Mouse (Mus musculus) bone marrow, adult 2 months (tissue): ENCODE measurements around the gene Sarm1. TPM values are rescaled to one million over a fixed set of nuclear protein-coding genes. Genes with fewer than 3 reads are reported as not detected.
A peak's percentile ranks its signal among the peaks of the same experiment; 100 is the strongest.

Source experiments
- H3K27ac ChIP-seq: fragments of 200-500 bp; 2 replicates; pipeline ENCODE4 v1.5.1; 2012; ENCODE audit warnings: low read depth, mild to moderate bottlenecking, control low read depth, inconsistent platforms, low read length; ENCODE audit not compliant: control insufficient read depth, poor library complexity, insufficient read depth
- H3K4me1 ChIP-seq: fragments of 200-500 bp; 2 replicates; pipeline ENCODE4 v1.6.1; 2011; ENCODE audit warnings: low read length; ENCODE audit not compliant: control insufficient read depth, insufficient read depth
- H3K4me3 ChIP-seq: fragments of 200-500 bp; replicated peaks from 2 replicates; pipeline ENCODE3; 2011; ENCODE audit warnings: mild to moderate bottlenecking, low read depth, low read length, control low read depth; ENCODE audit not compliant: control insufficient read depth
- CTCF ChIP-seq: fragments of 200-500 bp; IDR thresholded peaks from 2 replicates; pipeline ENCODE4 v1.5.1; 2011; ENCODE audit warnings: low read length, control low read depth; ENCODE audit not compliant: control insufficient read depth, insufficient read depth
- POLR2A ChIP-seq: fragments of 200-500 bp; IDR thresholded peaks from 2 replicates; pipeline ENCODE4 v1.6.1; 2011; ENCODE audit warnings: low read depth, mild to moderate bottlenecking, control low read depth, low read length, borderline replicate concordance; ENCODE audit not compliant: control insufficient read depth
- WGBS: fragments of 180-500 bp; shearing (Covaris S2); methylation state at CpG from one replicate; pipeline ENCODE4 v1.1.7; 2018; 5-methylcytosine and 5-hydroxymethylcytosine counted together
- polyA plus RNA-seq: library from polyadenylated mRNA; stranded (reverse); fragments of >200 nt; gene quantifications from 2 replicates; pipeline ENCODE4 v1.2.4, GENCODE M21; 2011; ENCODE audit warnings: low replicate concordance; ENCODE audit not compliant: missing spikeins, insufficient read depth, insufficient read length

Gene Sarm1
- polyA plus RNA-seq, 1 experiment: not detected

DNA sequence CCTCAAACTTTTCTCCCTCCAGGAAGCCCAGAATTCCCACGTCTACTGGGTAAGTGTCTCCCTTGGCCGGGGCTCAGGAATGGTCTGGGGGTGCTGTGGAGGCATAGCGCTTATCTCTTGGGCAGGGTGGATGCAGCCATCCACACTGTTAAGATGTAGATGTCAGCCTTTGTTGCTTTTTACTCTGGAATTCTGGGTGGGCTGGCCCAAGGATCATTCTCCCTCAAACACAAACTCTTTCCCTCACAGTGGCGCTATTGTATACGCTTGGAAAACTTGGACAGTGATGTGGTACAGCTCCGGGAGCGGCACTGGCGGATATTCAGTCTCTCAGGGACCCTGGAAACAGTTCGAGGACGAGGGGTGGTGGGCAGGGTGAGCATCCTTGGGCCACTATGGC lies 21.4 kb upstream of the Sarm1 start:
- no peak overlapping the region for H3K4me3 ChIP-seq
- no peaks in the 10 kb centered on the region for H3K4me1 ChIP-seq
- WGBS: 89% methylated on average over 10 of the region's 10 CpGs
- no peak overlapping the region for H3K27ac ChIP-seq
- TF ChIP-seq POLR2A (no peak), CTCF (no peak)

DNA sequence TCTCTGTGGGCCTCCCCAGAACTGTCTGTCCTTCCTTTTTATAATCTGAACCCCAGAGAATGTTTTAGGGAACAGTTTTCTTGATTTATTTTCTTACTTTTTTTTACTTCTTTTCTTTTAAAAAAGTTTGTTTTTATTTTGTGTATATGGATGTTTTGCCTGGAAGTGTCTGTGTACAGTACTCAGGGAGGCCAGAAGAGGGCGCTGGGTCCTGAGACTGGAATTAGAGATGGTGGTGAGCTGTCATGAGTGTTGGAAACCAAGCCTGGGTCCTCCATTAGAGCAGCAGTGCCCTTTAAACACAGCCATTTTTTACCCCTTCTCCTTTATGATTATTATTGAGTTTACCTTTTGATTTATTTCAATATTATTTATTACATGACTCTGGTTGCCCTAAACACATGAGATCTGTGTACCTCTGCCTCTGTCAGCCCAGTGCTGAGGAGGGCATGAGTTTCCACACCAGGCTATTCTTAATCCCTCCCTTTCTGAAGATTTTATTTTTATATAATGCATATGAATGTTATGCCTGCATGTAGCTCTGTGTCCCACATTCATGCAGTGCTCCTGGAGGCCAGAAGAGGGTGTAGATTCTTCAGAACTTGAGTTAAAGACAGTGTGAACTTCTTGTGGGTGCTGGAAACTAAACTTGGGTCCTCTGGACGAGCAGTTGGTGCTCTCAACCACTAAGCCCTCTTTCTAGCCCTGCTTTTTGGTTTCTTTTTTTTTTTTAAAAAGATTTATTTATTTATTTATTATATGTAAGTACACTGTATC lies 18.2 kb upstream of the Sarm1 start:
- no peak for TF ChIP-seq POLR2A
- peak; percentile 45; the same call in 1 of the 2 replicates for TF ChIP-seq CTCF
- Histone ChIP-seq H3K4me1 (no peaks in the 10 kb centered on the region), H3K4me3 (no peak overlapping the region), H3K27ac (no peak overlapping the region)
- 63% methylated on average over 2 of the region's 2 CpGs for WGBS

DNA sequence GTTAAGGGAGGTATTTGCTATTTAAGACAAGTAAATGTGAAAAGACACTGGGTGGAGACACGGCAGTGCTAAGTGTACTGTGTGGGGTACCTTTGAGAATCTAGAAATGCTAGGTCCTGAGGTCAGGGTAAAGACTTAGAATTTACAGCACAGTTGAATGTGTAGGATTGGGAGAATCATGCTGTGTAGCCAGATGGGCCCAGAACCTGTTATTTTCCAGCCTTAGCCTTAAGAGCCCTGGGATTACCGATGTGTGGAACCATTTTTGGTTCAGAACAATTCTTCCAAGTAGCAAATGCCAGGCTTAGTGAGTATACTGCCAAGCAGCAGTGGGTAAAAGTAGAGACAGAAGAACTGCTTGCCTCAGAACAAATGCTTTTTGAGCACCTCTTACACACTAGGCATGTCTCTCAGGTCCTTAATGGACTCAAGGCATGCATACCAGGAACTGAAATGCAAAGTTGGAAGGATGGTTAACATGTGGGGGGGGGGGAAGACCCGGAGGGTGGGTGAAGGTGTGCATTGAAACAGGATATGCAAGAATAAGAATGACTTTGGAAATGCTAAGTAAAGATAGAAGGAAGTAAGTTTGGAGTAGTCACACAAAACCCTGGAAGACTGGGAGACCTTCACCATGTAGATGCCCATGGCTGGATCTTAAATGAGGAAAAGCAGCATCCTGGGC lies 15.7 kb upstream of the Sarm1 start:
- TF ChIP-seq CTCF (no peak), POLR2A (no peak)
- Histone ChIP-seq H3K4me1 (no peaks in the 10 kb centered on the region), H3K27ac (no peak overlapping the region), H3K4me3 (no peak overlapping the region)
- 54% methylated on average over 3 of the region's 3 CpGs for WGBS

DNA sequence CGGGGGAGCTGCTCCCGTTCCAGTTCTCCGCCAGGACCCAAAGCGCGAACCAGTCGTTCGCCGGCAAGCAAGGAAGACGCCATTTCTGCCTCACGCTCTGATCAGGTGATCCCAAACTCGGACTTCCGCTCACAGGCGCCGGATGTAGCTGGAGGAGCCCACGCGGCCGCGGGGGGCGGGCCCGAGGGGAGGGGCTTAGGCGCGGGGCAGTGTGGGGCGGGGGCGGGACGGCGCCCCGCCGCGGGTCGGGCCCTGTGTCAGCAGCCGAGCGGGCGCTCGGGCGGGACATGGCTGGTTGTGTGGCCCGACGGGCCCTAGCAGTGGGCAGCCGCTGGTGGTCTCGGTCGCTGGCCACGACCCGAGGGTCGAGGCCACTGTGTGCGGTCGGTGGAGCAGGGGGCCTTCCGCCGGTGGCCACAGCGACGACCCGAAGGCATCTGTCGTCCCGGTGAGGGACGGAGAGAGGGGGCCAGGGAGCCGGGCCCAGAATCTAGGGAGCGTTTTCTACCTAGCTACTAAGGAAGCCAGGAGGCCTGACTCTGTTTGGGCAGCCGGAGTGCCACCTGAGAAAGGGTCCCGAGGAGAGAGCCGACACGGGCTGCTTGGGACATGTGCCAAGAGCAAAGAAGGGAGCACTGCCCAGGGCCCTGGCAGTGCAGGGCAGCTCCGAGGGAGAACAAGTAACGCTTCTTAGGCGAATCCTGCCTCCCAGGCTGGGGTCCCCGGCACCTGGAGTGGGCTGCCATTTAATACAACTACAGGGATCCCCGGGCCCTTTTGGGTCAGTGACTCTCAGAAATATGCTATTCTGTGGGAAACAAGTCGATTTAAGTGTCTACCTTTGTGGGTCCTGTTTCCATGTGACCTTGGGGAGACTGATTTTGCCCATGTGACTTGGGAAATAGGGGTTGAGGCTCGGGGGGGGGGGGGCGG lies 14.7 kb upstream of the Sarm1 start, which contains the start of the genes Tmem199 and Poldip2:
Tmem199 (minus strand) TSS at position 148 of the 933 bp plus-strand sequence.
Poldip2 (plus strand) TSS at position 169 of the 933 bp plus-strand sequence.
- TF ChIP-seq POLR2A: peak; percentile 87
- TF ChIP-seq CTCF: no peak
- Histone ChIP-seq H3K27ac (peak within 1 kb of the TSS; percentile 86), H3K4me3 (peak within 1 kb of the TSS; percentile 82), H3K4me1 (no peaks in the 10 kb centered on the region)
- WGBS: 1% methylated on average over 67 of the region's 67 CpGs

GRCm38 (mm10) chr11:78509148-78509547 lies 11.6 kb upstream of the Sarm1 start:
- WGBS: 77% methylated on average over 5 of the region's 5 CpGs
- H3K4me3 ChIP-seq: no peak overlapping the region
- TF ChIP-seq CTCF: peak; percentile 45; the same call in 1 of the 2 replicates
- no peak for TF ChIP-seq POLR2A
- H3K27ac ChIP-seq: no peak overlapping the region
- H3K4me1 ChIP-seq: no peaks in the 10 kb centered on the region

DNA sequence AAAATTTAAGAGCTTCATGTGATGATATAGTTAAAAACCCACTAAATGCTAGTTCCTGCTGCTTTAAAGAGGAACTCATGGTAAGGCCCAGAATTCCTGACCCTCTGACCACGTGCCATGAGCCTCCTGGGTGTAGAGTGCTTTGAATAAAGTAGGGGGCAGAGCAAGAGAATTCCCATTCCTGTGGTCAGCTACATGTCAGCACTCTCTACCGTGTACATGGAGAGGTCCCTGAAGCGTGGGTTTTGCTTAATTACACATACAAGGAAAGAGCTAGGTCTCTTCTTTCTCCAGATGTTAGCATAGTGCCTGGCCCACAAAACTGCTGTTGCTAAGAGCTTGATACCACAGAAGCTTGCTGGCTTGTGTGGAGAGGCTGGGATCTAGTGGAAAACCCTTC lies 7.9 kb upstream of the Sarm1 start:
- Histone ChIP-seq H3K4me1 (no peaks in the 10 kb centered on the region), H3K4me3 (no peak overlapping the region), H3K27ac (no peak overlapping the region)
- WGBS: 67% methylated on average over 3 of the region's 3 CpGs
- TF ChIP-seq CTCF (no peak), POLR2A (no peak)

DNA sequence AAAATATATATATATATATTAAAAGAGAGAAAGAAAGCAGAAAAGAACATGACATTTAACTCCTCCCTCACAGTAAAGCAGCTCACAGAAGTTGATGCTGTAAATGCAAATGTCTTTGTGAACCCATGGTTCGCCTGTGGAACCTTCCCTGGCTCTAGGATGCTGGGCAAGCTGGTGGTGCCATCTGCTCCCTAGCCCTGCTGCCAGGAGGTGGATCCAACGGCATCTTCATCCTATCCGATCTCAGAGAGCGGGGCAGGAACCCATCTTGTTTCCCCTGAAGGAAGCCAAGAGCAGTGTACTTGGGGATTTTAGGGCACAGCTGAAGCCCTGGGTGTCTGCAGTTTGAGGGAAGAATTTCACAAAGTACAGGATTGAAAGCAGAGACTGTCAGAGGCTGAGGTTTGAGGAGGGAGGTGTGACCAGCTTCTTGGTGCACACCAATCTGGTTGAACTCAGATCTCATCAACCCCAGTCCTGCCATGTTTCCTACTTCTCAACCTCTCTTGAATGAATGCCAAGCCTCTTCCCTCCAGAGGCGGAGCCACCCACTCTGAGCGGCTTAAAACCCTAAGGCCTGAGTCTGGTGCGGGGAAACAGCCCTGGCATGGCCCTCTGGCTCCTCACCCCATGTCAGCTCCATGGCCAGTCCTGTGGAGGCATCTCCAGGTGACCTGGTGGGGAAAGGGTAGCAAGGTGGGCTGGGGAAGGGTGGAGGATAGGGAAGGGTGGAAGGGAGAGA lies 5.5 kb upstream of the Sarm1 start, which contains the start of gene Sebox:
Sebox (plus strand) TSS at position 539 of the 742 bp plus-strand sequence.
- no peaks in the 10 kb centered on the region for H3K4me1 ChIP-seq
- WGBS: 59% methylated on average over 7 of the region's 7 CpGs
- no peak within 1 kb of the TSS for H3K4me3 ChIP-seq
- no peak within 1 kb of the TSS for H3K27ac ChIP-seq
- TF ChIP-seq POLR2A (no peak), CTCF (no peak)
